Mouse (Mus musculus) retina, adult 2 months (tissue): Measurements from ENCODE around the gene Pla2g2c.

Source experiments
- DNase-seq: peaks from one replicate; pipeline ENCODE4 v3.0.0-alpha.2; 2012; ENCODE audit warnings: low read depth, low spot score

The Pla2g2c gene

DNA sequence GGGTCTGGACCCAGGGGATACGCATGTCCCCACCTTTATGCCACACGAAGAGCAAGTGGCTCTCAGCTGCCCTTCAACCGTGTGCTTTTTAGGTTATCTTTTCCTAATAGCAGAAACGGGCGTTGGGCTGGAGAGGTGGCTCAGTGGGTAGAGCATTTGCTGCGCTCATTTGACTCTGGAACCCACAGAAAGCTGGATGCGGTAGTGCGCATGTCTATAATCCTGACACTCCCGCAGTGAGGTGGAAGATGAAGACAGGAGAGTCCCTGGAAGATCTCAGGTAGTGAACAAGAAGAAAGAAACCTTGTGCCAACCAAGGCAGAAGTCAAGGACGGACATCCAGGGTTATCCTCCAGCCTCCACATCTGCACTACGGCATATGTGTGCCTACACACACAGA lies 15.3 kb upstream of the Pla2g2c start:
- DNase-seq: no peak

DNA sequence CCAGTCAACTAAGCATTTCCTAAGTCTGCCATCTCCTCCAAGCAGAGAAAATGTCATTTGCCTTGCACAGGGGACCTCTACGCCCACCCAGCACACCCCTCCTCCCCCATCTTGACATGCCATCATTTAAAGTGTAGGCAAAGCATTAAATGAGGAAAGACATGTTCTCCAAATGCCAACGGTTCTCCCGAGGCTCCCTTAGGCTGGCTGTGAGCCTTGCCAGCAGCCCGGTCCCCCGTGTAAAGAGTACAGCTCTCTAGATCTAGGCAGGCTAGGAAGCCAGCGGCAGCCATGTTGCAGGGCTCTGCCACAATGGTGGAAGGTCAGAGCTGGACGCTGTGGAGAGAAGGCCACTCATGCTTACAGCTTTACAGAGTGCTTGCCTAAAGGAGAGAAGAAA lies 14.6 kb upstream of the Pla2g2c start:
- no peak for DNase-seq

DNA sequence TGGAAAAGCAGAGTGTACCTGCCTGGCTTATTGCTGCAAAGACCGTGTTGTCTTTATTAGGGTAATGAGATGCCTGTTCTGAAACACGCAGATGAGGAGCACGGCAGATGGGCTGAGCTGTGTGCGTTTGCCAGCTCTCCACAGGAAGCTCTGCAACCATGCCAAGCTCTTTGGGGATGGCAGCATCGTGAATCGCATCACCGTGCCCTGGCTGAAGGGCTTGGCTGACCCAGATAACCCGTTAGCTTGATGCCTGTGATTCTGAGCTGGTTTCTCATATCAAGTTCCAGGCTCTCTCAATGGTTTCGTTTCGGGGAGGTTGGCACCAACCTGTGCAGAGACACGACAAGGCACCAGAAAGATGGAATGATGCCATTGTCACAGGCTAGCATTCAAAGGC lies 14.0 kb upstream of the Pla2g2c start:
- no peak for DNase-seq

DNA sequence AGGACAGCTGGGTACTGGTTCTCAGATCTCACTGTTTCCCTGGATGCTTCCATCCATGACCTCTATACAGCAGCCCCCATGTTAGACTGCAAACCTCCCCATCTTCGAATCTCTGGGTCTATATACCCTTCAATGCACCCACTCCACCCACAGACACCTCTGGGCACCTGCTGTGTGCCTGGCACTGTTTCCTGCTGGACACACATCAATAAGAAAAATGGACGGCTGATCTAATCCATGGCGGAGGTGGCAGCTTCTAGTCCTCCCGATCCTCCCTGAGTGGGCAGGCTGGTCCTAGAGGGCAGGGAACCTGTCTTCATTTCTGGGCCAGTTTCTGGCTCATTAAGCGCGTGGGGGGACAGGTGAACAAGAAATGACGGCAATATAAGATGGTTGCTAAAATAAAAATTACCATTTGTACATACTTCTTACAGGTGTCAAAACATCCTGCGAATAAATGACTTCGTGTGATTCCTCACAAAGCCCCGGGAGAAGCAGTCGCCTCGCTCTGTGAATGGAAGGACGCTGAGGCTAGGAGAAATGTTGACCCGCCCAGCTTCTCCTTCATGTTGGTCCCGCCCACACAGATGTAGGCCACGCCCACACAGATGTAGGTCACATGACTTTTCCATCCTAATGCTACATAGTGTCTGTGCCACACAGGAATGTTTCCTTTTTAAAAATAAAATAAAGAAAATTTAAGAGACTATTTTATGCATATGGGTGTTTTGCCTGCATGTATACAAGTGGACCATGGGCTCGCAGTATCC lies 13.4 kb upstream of the Pla2g2c start:
- DNase-seq: no peak

DNA sequence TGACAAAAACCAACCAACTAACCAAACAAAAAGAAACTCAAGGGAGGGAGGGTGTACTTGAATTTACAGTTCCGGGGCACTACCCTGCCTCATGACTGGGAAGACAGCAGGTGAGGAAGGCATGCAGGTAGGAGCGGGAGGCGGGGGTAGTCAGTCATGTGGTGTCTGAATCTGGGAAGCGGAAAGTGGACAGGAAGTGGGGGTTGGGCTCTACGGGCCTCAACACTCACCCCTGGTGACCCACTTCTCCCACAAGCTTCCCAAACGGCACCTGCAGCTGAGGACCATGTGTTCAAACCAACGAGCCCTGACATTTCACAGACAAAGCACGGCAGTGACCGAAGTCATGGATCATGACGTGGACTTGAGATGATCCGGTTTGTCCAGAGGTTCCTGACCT lies 12.5 kb upstream of the Pla2g2c start:
- no peak for DNase-seq

DNA sequence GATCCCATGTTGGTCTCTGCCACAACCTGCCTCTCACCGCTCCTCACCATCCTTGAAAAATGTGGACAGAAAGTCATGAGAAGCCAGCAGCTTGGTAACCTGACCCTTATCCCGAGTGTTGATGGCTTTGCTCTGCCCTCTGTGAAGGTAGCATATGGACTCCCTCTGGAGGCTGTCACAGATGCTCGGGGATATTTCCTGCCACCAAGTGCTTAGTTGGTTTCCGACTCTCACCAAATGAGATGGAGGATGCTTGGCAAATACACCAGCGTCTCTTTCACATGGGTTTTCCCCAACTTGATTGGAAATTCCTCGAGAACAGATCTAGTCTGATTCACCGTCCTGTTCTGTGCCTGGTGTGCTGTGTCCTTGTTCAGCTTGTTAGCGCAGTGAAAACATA lies 12.0 kb upstream of the Pla2g2c start:
- no peak for DNase-seq

DNA sequence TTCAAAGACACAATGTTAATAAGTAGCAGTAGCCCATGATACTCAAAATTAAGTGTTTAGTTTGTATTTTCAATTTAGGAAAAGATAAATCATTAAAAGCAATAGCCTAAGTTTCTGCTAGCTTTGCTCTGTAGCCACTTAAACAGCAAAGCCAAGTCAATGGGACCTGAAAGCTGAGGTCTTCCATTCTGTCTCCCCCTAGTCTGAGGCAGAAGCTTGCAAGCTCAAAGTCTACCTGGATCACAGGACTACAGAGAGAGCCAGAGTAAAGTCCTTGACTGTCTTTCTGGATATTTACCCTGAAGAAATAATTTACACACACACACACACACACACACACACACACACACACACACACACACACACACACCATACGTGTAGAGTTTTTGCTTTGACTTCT lies 10.4 kb upstream of the Pla2g2c start:
- no peak for DNase-seq

DNA sequence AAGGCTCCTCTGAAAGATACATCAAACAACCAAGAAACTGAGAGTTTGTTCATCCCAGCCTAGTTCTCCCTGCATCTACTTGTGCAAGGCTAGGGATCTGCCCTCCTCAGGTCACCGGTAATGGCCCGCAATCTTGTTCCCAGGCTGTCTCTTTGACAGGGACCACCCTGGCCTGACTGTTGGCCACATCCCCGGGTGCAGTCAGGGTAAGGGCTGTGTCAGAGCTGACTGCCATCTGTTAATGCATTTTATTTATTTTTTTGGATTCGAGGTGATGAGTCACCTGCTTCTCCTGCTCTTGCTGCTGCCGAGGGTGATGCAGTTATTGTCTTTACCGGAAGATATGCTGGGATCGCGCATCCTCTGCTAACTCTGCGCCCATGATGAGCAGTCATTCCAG lies 7.9 kb upstream of the Pla2g2c start:
- no peak for DNase-seq

DNA sequence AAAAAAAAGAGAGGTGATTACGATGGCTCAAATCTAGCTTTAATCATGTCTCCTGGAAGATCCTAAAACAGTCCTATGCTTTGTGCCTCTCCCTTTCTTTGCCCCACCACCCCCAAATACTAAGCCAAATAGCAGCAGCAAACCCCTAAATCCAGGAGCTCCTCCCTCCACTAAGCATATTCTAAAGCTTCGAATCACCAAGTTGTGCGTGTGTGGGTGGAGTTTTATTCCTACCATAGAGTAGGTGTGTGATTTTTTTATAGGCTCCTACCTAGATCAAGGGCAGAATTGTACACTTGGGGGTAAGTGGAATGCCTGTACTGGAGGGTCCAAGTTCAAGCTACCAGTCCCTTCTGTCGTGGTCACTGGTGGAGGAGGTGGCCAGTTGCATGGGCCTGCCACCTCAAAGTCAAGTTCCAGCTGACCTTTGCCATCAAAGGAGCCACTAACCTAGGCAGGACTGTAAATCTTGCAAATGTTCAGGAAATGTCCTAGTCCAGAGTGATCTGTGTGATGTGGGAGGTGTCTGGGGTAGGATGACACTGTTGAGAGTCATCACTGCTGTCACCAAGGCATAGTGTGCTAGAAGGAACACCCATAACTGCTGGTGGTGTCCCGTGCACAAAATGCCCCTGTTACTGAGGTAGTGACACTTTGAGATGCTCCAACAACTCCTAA lies 5.9 kb upstream of the Pla2g2c start:
- no peak for DNase-seq

DNA sequence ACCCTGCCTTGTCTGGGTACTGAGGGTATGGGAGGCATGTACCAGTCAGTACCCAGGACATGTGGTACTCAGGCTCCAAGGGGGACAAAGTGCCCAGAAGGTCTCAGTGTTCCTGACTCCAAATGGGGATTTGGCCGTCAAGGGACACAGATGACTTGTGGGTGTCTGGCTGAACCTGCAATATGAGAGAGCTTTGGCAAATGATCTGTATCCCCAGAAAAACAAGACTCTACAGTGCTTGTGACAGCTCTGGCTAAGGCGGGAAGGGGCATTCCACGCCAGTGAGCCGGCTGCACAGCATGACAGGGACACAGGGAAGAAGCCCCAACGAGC lies 5.4 kb upstream of the Pla2g2c start:
- no peak for DNase-seq

DNA sequence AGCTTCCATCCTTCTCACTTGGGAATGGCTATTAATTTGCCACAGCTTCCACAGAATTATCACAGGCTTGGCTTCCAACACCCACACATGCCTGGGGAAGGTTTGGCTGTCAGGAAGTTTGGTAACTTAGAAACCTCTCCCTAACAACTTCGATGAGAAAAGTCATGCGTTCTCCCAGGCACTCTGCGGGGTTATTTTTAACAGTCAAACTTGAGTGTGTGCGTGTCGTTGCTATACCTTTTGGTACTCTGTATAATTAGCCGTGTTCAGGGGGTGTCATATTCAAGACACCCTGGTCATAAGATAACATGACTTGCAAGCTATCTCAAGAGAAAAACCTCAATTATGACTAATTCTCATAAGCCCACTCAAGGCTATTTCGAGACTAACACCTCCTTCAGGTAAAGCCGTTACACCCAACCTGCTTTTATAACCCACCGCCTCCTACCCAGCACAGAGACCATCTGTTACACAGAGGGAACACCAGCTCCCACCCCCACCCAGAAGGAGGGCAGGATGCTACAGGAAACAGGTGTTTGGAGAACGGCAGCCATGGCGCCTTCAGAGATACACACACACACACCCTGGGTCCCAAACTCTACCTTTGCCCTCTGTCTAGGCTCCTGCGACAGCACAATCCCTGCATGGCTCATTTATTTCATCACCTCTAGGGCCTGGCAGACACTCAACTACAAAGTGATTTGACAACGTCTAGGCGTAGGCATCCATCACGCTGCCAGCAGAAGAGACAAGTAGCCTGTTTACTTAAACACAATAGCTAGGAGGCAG lies 905 bp upstream of the Pla2g2c start:
- DNase-seq: no peak

DNA sequence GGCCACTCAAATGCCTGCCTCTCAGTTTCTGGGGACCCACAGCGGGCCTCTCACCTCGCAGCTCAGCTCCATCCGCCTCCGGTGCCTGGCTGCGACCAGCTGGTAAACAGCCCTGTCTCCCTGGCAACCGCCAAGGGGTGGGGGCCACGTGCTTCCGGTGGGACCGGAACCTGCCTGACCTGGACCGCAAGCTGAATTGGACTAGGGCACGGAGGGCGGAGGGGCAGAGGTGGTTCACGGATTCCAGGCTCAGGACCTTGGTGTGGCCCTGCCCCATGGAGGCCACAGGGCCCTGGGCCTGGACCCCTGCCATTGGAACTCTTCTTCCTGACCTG lies 502 bp downstream of the Pla2g2c start:
- no peak for DNase-seq

DNA sequence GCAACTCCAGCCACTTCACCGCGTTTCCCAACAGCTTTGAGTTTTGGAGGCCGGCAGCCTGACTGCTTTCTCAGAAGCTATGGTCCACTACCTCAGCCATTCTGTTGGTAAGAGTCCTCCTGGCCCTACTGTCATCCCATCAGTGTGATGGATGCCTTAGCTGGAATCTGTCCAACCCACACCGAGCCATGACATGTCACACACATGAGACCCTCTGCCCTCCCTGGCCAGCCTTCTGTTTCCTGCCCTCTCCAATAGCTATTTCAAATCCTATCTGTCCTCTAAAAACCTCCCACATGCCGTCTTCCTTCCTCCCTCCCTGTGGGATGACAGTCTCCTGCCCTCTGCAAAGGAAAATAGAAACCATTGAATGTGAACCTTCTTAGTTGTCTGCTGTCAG lies 1.2 kb downstream of the Pla2g2c start:
- DNase-seq: no peak

DNA sequence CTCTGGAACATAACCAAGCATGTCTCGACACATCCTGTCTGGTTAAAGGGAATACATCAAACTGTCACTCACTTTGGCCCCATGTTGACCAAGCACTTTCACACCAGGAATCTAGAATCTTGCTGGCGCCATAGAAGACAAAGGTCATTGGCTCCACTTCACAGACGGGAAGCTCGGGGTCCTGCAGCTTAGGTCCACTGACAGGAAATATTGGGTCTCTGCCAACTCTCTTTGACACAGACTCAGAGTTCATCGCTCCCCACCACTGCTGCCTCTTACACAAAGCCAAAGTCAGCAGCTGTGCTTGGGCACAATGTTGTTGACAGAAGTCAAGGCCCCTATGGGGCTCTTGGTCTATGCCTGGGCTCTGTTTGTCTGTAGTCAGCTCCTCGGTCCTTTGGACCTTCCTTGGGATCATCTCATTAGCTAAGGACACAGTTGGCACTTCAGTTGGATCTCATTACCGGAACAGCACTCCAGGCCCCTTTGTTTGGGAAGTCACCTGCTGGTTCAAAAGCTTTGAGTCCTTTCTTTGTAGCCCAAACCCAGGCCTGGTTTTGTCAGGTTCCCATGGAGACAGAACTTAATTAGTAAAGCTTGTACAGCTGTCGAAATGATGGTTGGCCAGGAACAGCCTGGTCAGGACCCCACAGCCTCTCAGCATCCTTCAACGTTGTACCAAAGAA lies 4.6 kb downstream of the Pla2g2c start:
- no peak for DNase-seq

DNA sequence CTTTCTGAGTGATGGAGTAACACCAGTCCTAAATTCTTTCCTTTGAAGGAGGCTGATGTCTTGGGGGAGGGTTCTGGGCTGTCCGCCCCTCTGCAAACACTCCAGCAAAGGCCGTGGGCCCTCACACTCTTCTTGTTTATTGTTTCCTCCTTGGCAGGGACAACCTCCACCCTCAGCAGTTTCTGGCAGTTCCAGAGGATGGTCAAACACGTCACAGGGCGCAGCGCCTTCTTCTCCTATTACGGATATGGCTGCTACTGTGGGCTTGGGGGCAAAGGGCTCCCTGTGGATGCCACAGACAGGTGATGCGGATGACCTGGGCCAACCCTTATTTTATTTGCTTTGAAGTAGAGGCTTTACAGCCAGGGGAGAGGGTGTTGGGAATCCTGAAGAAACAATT lies 9.5 kb downstream of the Pla2g2c start:
- DNase-seq: no peak

DNA sequence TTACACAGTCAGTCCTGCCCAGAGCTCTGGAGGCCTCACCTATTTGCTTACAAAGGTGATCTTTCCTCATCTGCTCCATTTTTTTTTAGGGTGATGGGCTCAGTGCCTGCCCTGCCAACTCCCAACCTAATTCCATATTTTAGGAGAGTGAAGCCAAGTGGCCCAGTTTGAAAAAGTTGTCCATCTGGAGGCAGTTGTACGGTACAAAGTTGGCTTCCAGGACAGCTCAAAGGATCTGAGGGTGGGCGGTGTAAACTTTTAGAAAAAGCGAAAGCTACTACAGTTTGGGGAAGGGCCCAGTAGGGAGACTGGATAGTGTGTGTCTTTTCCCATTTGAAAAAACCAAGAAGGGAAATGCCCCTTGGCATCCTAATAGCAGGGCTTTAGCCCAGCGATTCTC lies 10.3 kb downstream of the Pla2g2c start:
- DNase-seq: no peak

DNA sequence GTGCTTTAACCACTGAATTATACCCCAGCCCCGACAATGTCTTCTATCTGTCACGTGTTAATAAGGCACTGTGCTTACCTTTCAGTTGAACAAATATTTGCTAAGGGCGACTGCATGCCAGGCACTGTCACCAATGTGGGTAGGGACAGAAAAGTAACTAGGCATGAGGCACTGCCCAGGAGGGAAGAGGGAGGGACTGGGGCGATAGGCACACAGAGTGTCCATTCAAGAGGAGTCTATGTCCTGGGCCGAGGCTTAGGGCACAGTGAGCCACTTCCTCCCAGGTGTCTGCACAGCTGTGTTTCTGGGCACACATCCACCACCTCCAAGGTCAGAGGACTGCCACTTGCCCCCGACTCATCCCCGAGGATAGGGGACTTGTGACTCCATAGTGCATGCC lies 12.4 kb downstream of the Pla2g2c start, which contains the start of gene Ubxn10:
Ubxn10 (minus strand) TSS at position 137 of the 400 bp plus-strand sequence.
- no peak for DNase-seq

DNA sequence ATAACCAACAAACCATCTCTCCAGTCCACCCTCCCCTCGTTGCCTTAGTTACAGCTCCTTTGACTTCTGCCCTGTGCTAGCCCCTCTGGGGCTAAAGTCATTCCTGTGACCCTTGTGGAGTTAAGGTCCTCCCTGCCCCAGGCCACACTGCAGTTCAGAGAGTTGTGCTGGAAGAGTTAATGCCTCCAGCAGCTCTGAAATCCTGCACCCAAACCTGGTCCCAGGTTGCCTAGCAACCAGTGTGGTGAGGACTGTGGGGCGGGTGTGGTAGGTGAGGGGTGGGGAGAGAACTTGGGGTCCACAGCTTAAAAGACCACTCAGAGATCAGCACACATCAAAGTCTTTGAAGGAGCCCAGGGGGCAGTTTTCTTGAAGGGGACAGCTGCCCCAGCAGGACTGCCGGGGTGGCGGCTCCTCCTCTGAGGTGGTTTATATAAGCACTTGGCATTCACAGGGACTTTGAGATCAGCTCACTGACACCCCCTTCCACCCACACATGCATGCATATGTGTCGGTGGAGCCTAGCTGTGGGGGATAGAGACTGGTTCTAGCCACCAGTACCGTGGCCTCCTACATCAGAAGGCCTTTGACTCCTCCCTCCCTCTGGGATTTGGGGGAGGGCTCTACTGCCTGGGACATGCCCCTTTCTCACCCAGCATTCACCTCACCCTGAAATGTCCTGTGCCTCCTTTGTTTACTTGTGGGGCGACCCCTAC lies 14.7 kb downstream of the Pla2g2c start:
- no peak for DNase-seq

DNA sequence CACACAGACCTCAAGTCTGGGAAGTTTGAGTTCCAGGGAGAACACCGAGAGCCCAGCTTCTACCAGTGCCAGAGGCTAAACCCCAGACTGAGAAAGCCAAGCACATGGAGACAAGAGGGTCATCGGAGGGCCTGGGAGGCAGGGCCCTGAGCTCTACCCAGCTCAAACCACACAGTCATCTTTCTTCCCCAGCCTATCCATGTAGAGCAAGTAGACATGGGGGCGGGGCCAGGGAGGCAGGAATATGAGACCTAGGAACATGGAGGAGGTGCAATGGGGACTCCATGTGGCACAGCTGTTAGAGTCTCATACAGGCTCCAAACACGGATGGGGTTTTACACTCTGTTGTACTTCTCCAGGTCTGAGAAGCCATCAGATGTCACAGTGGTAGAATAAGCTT lies 21.3 kb downstream of the Pla2g2c start:
- no peak for DNase-seq

DNA sequence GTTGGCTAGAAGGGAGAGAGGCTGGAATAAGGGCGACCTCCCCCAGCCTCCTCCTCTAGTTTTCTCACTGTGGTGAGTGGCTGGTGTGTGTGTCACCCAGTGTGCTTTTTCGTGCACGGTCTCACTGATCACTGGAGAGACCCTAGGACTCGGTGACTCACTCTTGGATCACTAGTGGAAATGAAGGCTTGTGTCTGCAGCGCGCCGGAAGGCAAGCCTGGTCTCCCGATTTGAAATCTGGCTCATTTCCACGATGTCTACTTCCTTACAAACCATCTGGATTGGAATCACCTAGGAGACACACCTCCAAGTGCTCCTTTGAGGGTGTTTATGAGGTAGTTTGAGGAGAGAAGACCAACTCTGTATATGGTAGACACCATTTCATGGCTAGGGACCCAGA lies 22.3 kb downstream of the Pla2g2c start:
- DNase-seq: no peak

DNA sequence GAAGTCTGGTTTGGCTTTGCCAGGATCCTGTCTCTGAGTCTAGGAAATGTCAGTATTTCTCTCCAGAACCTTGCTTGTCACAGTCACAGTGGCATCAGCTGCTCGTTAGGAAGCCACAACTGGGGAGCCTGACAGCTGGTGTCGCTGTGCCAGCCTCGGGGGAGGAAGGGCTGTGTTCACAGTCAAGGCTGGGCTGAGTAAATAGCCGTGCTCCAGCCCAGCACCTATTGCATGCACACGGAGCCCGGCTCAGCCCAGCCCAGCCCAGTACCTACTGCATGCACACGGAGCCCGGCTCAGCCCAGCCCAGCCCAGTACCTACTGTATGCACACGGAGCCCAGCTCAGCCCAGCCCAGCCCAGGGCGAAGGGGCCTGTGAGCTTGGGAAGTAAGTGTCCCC lies 23.3 kb downstream of the Pla2g2c start:
- no peak for DNase-seq
